Mouse (Mus musculus) ES-E14 (cell line): Measurements from ENCODE around the gene Mrps7.

Experiments used
- HCFC1 ChIP-seq: IDR thresholded peaks from 2 replicates; pipeline ENCODE4 v1.6.1; 2012; ENCODE audit warnings: low read length, inconsistent platforms, borderline replicate concordance; ENCODE audit not compliant: insufficient read depth
- ZC3H11A ChIP-seq: IDR thresholded peaks from 2 replicates; pipeline ENCODE4 v1.6.1; 2012; ENCODE audit warnings: low read depth, mild to moderate bottlenecking, inconsistent platforms, low read length, borderline replicate concordance
- ZNF384 ChIP-seq: IDR thresholded peaks from 2 replicates; pipeline ENCODE4 v1.6.1; 2012; ENCODE audit warnings: low read depth, low read length, inconsistent platforms

DNA sequence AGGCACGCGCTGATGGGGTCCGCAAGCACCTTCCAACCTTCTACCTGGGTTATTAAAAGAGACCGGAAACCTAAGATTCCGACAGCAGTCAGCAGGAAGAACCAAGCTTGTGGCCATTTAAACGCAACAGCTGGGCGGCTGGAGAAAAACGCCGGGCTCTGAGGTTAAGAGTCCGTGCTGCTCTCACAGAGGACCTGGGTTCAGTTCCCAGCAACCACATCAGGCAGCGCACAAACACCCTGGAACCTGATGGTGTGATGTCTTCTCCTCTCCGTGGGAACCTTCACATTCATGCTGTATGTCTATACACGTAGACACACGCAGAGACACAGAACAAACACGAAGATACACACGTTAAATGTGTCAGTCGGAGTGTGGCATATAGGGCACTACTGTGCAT is 48.0 kb upstream of the Mrps7 start:
- no peak for TF ChIP-seq HCFC1
- no peak for TF ChIP-seq ZNF384
- TF ChIP-seq ZC3H11A: no peak
